Mouse (Mus musculus): ENCODE measurements around the gene Parvb. TPM values are rescaled to one million over a fixed set of nuclear protein-coding genes. Genes with fewer than 3 reads are reported as not detected.

Parvb gene
- total and polyA plus RNA-seq, 2 experiments from 2014 or later = 4.3 to 9.6 TPM

DNA sequence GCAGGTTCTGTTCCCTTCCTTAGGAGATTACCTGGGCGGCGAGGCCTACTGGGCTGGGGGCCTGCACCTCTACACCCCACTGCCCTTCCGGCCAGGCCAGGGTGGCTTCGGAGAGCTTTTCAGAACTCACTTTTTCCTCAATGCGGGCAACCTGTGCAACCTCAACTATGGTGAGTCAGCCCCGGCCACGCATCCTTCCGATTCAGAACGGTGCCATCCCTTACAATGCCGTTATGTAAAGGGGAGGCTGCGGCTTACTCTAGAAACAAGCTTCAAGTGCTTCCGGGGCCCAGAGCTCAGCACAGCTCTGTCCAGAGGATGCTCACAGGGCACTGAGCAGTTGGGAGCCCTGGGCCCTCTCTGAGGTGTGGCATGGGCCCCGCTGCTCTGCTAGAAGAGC is 21.4 kb upstream of the Parvb start:
- Histone ChIP-seq H3K27ac (ENCODE audit: low read depth, low read length) (no peak overlapping the region), H3K4me1 (ENCODE audit: insufficient read depth, low read length) (no peaks in the 10 kb centered on the region), H3K4me2 (ENCODE audit: low read depth, low read length, poor library complexity, severe bottlenecking) (no peak overlapping the region), H3K9me3 (ENCODE audit: low read length) (no peaks in the 10 kb centered on the region), H3K4me3 (ENCODE audit: low read depth, low read length) (no peak overlapping the region), H3K9ac (replicated peaks; ENCODE audit: low read length, poor library complexity, severe bottlenecking) (no peak overlapping the region), H3K36me3 (ENCODE audit: insufficient read depth, low read length) (peaks cover 41% of the 10 kb centered on the region), H3K27me3 (ENCODE audit: insufficient read depth, low read length) (no peaks in the 10 kb centered on the region)
- WGBS = 96% methylated on average over 13 of the region's 13 CpGs
- TF ChIP-seq CTCF (IDR thresholded peaks at IDR 0.05) = no peak
- ATAC-seq (ENCODE audit: low FRiP score) (no peak), DNase-seq (ENCODE audit: low spot score) (no peak)

DNA sequence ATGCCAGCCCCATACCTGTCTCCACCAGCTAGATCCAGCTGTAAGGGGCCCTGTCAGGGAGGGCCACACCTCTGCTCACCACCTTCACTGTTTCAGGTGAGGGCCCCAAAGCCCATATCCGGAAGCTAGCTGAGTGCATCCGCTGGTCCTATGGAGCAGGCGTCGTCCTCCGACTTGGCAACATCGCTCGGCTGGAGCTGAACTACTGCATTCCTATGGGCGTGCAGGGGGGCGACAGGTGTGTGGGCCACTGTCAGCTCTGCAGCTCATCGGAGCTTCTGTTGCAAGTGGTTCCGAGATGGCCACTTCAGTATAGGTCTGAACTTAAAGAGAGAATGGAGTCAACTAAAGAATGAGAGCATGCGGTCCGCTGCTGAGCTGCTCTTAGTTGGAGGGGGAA is 20.9 kb upstream of the Parvb start:
- Histone ChIP-seq H3K27me3 (ENCODE audit: insufficient read depth, low read length) (no peaks in the 10 kb centered on the region), H3K27ac (ENCODE audit: low read depth, low read length) (no peak overlapping the region), H3K9ac (replicated peaks; ENCODE audit: low read length, poor library complexity, severe bottlenecking) (no peak overlapping the region), H3K4me1 (ENCODE audit: insufficient read depth, low read length) (no peaks in the 10 kb centered on the region), H3K4me2 (ENCODE audit: low read depth, low read length, poor library complexity, severe bottlenecking) (no peak overlapping the region), H3K9me3 (ENCODE audit: low read length) (no peaks in the 10 kb centered on the region), H3K4me3 (ENCODE audit: low read depth, low read length) (no peak overlapping the region), H3K36me3 (ENCODE audit: insufficient read depth, low read length) (peaks cover 37% of the 10 kb centered on the region)
- no peak for TF ChIP-seq CTCF (IDR thresholded peaks at IDR 0.05)
- DNase-seq (ENCODE audit: low spot score) = no peak
- no peak for ATAC-seq (ENCODE audit: low FRiP score)
- WGBS = 93% methylated on average over 13 of the region's 13 CpGs

DNA sequence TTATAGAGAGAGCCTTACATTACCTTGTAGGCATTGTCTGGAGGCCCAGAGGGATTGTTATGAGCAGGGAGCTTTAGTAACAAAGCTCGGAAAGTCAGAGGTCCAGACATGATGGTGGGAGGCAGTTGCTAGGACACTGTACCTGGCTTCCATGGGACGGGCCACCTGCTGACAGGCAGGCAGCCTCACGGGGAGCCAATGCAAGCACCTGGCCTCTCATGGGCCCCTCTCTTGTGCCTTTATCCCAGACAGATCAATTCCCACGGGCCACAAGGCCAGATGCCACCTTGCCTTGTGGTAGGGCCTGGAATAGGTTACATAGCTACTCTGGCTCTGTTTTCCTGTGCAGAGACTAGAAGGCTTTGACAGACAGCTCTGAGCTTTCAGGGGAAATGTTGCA is 20.3 kb upstream of the Parvb start:
- H3K9me3 ChIP-seq (ENCODE audit: low read length) = no peaks in the 10 kb centered on the region
- H3K27me3 ChIP-seq (ENCODE audit: insufficient read depth, low read length) = no peaks in the 10 kb centered on the region
- no peak overlapping the region for H3K4me2 ChIP-seq (ENCODE audit: low read depth, low read length, poor library complexity, severe bottlenecking)
- no peaks in the 10 kb centered on the region; the same call in 1 of the 2 replicates for H3K4me1 ChIP-seq (ENCODE audit: insufficient read depth, low read length)
- no peak overlapping the region for H3K27ac ChIP-seq (ENCODE audit: low read depth, low read length)
- WGBS = 78% methylated on average over 4 of the region's 4 CpGs
- peaks cover 31% of the 10 kb centered on the region for H3K36me3 ChIP-seq (ENCODE audit: insufficient read depth, low read length)
- H3K9ac ChIP-seq (replicated peaks; ENCODE audit: low read length, poor library complexity, severe bottlenecking) = no peak overlapping the region
- H3K4me3 ChIP-seq (ENCODE audit: low read depth, low read length) = no peak overlapping the region
- ATAC-seq (ENCODE audit: low FRiP score) = 0 out of 2 replicates have a peak, but pooled peaks have one; percentile 6
- no peak for DNase-seq (ENCODE audit: low spot score)
- no peak for TF ChIP-seq CTCF (IDR thresholded peaks at IDR 0.05)

DNA sequence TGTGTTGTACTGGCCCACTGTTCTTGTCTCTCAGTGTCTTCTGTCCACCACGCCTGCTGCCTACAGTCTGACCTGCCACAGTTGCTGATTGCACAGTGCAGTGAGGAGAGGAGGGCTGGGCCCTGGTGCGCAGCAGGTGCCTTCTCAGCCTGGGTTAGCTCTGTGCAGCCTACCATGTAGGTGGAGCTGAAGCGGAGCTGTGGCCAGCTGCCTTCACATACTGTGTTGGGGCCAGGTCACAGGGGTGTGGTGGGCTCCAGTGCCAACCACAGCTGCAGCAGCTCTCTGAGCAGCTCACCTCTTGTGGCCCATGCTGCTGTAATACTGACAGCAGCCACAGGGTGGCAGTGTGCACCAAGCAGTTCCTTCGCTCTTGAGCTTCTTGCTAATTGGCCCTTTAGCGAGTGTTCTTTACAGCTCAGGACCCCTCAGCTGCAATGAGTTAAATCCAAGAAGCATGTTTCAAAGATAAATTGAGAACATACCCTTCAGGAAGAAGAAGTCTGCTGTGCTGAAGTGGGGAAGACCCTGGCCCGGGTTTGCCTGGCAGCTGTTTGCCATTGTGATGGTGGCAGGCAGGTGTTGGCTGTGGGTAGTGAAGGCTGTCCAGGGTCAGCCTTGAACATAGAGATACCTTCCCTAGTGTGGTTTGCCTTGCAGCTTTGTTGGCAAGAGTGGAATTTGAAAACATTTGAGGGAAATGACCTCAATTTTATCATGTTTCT is 19.6 kb upstream of the Parvb start:
- TF ChIP-seq CTCF (IDR thresholded peaks at IDR 0.05) = peak; percentile 99
- Histone ChIP-seq H3K4me3 (ENCODE audit: low read depth, low read length) (no peak overlapping the region), H3K4me1 (ENCODE audit: insufficient read depth, low read length) (peaks cover 2% of the 10 kb centered on the region; the same call in 1 of the 2 replicates), H3K27me3 (ENCODE audit: insufficient read depth, low read length) (no peaks in the 10 kb centered on the region), H3K9ac (replicated peaks; ENCODE audit: low read length, poor library complexity, severe bottlenecking) (no peak overlapping the region), H3K27ac (ENCODE audit: low read depth, low read length) (no peak overlapping the region), H3K4me2 (ENCODE audit: low read depth, low read length, poor library complexity, severe bottlenecking) (no peak overlapping the region), H3K36me3 (ENCODE audit: insufficient read depth, low read length) (peaks cover 28% of the 10 kb centered on the region), H3K9me3 (ENCODE audit: low read length) (no peaks in the 10 kb centered on the region)
- WGBS = 46% methylated on average over 6 of the region's 6 CpGs
- ATAC-seq (ENCODE audit: low FRiP score) (peak; percentile 44), DNase-seq (ENCODE audit: low spot score) (peak; percentile 92)

DNA sequence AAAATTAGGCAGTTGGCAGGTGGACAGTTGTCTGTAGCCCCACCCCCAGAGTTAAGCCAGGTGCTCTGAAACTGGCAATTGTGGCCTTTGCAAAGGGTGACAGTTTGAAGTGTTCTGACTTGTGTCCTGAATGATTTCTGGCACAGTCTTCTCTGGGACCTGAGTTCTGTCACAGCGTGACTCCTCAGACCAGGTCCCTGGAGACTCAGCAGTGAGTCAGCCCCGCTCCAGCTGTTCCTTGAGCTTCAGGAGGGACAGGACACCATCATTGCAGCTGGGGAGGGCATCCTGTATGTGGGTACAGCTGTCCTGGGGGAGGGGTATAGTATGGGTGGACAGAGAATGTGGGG is 19.1 kb upstream of the Parvb start:
- Histone ChIP-seq H3K9ac (replicated peaks; ENCODE audit: low read length, poor library complexity, severe bottlenecking) (no peak overlapping the region), H3K4me3 (ENCODE audit: low read depth, low read length) (no peak overlapping the region), H3K4me2 (ENCODE audit: low read depth, low read length, poor library complexity, severe bottlenecking) (no peak overlapping the region), H3K27ac (ENCODE audit: low read depth, low read length) (no peak overlapping the region), H3K27me3 (ENCODE audit: insufficient read depth, low read length) (no peaks in the 10 kb centered on the region), H3K36me3 (ENCODE audit: insufficient read depth, low read length) (peaks cover 28% of the 10 kb centered on the region), H3K9me3 (ENCODE audit: low read length) (no peaks in the 10 kb centered on the region), H3K4me1 (ENCODE audit: insufficient read depth, low read length) (peaks cover 2% of the 10 kb centered on the region; the same call in 1 of the 2 replicates)
- ATAC-seq (ENCODE audit: low FRiP score) (no peak), DNase-seq (ENCODE audit: low spot score) (no peak)
- TF ChIP-seq CTCF (IDR thresholded peaks at IDR 0.05) = no peak
- 87% methylated on average over 2 of the region's 2 CpGs for WGBS

DNA sequence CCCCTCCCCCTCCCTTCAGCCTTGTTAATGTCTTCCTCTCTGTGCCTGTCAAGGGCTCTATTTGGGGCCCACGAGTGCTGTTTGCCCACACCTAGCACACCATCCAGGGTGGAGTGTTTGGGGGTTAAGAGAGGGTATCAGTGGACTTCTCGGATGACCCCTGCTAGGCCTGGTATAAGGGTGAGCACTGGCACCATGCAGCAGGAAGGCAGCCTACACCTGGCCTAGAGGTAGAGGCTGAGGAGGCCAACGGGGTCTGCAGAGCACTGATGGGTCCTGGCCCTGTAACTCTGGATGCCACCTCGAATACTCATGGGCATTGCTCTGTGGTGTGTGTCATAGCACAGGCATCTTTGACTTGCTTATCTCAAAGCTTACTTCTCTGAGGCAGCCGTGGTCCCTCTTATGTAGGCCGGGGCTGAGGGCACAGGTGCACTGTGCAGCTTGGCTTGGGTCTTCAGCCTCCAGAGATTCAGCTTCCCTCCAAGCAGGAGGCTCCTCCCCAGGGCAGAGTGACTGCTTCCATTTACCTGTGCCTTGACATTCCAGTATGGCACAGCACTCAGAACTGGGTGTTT is 18.6 kb upstream of the Parvb start:
- Histone ChIP-seq H3K4me2 (ENCODE audit: low read depth, low read length, poor library complexity, severe bottlenecking) (no peak overlapping the region), H3K4me1 (ENCODE audit: insufficient read depth, low read length) (peaks cover 2% of the 10 kb centered on the region; the same call in 1 of the 2 replicates), H3K9me3 (ENCODE audit: low read length) (no peaks in the 10 kb centered on the region), H3K27ac (ENCODE audit: low read depth, low read length) (no peak overlapping the region), H3K36me3 (ENCODE audit: insufficient read depth, low read length) (peaks cover 28% of the 10 kb centered on the region), H3K27me3 (ENCODE audit: insufficient read depth, low read length) (no peaks in the 10 kb centered on the region), H3K9ac (replicated peaks; ENCODE audit: low read length, poor library complexity, severe bottlenecking) (no peak overlapping the region), H3K4me3 (ENCODE audit: low read depth, low read length) (no peak overlapping the region)
- DNase-seq (ENCODE audit: low spot score) (no peak), ATAC-seq (ENCODE audit: low FRiP score) (no peak)
- 90% methylated on average over 6 of the region's 6 CpGs for WGBS
- no peak for TF ChIP-seq CTCF (IDR thresholded peaks at IDR 0.05)
